Mouse (Mus musculus): ENCODE results near the gene Olfr314.

GRCm38 (mm10) chr11:58772888-58773287, 9.9 kb upstream of the Olfr314 start, which contains the start of gene Olfr315:
- no peak for TF ChIP-seq CTCF (conservative IDR thresholded peaks at IDR 0.05; ENCODE audit: low read length)
- TF ChIP-seq NANOG (IDR thresholded peaks at IDR 0.05; ENCODE audit: borderline replicate concordance, low read length), result no peak
- no peak for TF ChIP-seq POU5F1 (IDR thresholded peaks at IDR 0.05; ENCODE audit: borderline replicate concordance, low read length)
